Mouse (Mus musculus) testis, adult 2 months (tissue): ENCODE measurements around the gene Prkar2b.

Source experiments
- CTCF ChIP-seq: fragments of 200-500 bp; IDR thresholded peaks from 2 replicates; pipeline ENCODE4 v1.5.1; 2012; ENCODE audit warnings: low read depth, mild to moderate bottlenecking, inconsistent platforms, low read length, moderate library complexity; ENCODE audit not compliant: control insufficient read depth, insufficient read depth, insufficient replicate concordance
- POLR2A ChIP-seq: fragments of 200-500 bp; IDR thresholded peaks from 2 replicates; pipeline ENCODE4 v1.6.1; 2012; ENCODE audit warnings: low read depth, mild to moderate bottlenecking, inconsistent platforms, low read length, moderate library complexity; ENCODE audit not compliant: control insufficient read depth

DNA sequence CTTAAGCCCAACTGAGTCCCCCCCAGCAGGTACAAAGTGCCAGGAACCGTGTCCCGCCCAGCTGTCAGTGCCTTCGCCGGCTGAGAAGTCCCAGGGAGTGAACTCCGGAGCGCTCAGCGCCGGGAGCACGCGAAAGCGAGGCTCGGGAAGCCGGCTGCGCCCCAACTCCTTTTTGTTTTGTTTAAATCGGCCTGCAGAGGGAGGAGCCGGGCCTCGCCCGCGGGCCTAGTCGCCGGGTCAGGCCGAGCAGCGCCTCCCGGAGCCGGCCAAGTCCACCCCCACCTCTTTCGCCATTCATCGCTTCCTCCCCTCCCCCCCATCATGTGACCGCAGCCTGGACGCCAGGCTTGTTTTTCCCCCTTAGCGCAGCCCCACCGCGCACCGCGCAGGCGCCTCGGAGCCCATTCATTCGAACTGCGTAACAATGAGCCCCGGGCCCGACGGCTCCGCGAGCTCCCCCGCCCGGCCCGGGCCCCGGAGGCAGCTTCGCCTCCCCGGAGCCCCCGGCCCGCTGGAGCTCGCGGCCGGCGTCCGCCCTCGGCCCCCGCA lies 111.8 kb downstream of the Prkar2b start:
- TF ChIP-seq POLR2A (peak; percentile 79), CTCF (no peak)
